Mouse (Mus musculus) heart, adult 2 months (tissue): ENCODE measurements around the gene Cyp3a11.
"Not testable (repeated sequence)": the region's sequence is repeated elsewhere in the genome, so short reads cannot be mapped to it uniquely, and the experiment has no call there.

Experiments
- EP300 ChIP-seq: fragments of 200-500 bp; IDR thresholded peaks from 2 replicates; pipeline ENCODE4 v1.6.1; 2011; ENCODE audit warnings: low read depth, low read length, control low read depth; ENCODE audit not compliant: insufficient read depth
- POLR2A ChIP-seq: fragments of 200-500 bp; IDR thresholded peaks from 2 replicates; pipeline ENCODE4 v1.6.1; 2011; ENCODE audit warnings: mild to moderate bottlenecking, low read depth, low read length, control low read depth; ENCODE audit not compliant: insufficient read depth

DNA sequence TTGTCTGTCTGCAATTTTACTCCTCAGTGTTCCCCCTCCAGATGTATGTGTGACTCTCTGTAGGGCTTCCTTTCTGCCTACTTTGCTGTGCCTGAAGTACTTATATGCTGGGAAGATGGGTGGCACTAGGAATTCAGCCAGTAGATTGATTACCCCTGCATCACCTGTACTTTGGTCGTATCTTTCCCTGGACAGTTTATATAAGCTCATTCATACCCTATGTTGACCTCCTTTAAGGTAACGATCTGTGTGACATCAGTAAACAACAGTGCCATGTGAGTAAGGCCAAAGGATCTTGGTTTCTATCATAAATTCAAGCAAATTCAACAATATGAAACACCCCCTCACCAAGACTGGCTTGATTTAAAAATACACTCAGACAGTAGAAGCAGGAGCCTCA is 74.0 kb downstream of the Cyp3a11 start, which contains the start of gene Cyp3a44:
- not testable (repeated sequence) for TF ChIP-seq EP300, POLR2A
